27 mouse cellular contexts compared by ENCODE assay signal in genomic region chr1:92327141-92327540, GRCm38 (mm10).
"Had no signal": no experiment of that assay in that cellular context is flagged by ENCODE, and none has a peak within 500 bp of the region (broad histone marks: within the 10 kb centered on the region; RNA-seq: fewer than 3 reads in every experiment).

No protein-coding gene starts in this region.

- DNase-seq: cerebellum, adult 18-20 months; cerebellum, adult 2 months; cerebellum, adult 8-10 months; cerebellum, adult 9-10 months; cerebellum, adult 9-11 months; cerebellum, postnatal 10 days; cerebellum, postnatal 14 days; cerebellum, postnatal 25 days; cerebellum, postnatal 36 days; embryo, embryonic 11 days; forebrain, postnatal 0 days; gastrocnemius, adult 2 months; gastrocnemius, postnatal 10 days; gastrocnemius, postnatal 14 days; gastrocnemius, postnatal 25 days; heart, adult 18-20 months; heart, adult 2 months had no signal

- ATAC-seq: forebrain, embryonic 13.5 days; forebrain, embryonic 14.5 days; forebrain, embryonic 15.5 days; forebrain, embryonic 16.5 days; forebrain, postnatal 0 days had no signal

- H3K27ac ChIP-seq: embryonic facial prominence, embryonic 10.5 days; embryonic facial prominence, embryonic 12.5 days; embryonic facial prominence, embryonic 13.5 days; embryonic facial prominence, embryonic 15.5 days; forebrain, embryonic 12.5 days; forebrain, embryonic 13.5 days; forebrain, embryonic 15.5 days; gastrocnemius, adult 2 months; heart, adult 2 months had no signal

- H3K27me3 ChIP-seq: embryonic facial prominence, embryonic 12.5 days; embryonic facial prominence, embryonic 13.5 days; embryonic facial prominence, embryonic 15.5 days; forebrain, embryonic 12.5 days; forebrain, embryonic 13.5 days; forebrain, embryonic 15.5 days had no signal

- H3K4me3 ChIP-seq: embryonic facial prominence, embryonic 10.5 days; embryonic facial prominence, embryonic 12.5 days; embryonic facial prominence, embryonic 13.5 days; embryonic facial prominence, embryonic 15.5 days; erythroblast, embryonic 14.5 days; forebrain, embryonic 12.5 days; forebrain, embryonic 13.5 days; forebrain, embryonic 15.5 days; gastrocnemius, adult 2 months; heart, adult 2 months had no signal

- H3K9me3 ChIP-seq: embryonic facial prominence, embryonic 10.5 days; embryonic facial prominence, embryonic 12.5 days; embryonic facial prominence, embryonic 13.5 days; embryonic facial prominence, embryonic 15.5 days; forebrain, embryonic 12.5 days; forebrain, embryonic 13.5 days; forebrain, embryonic 15.5 days had no signal

- H3K4me2 ChIP-seq: embryonic facial prominence, embryonic 12.5 days; embryonic facial prominence, embryonic 13.5 days; embryonic facial prominence, embryonic 15.5 days; forebrain, embryonic 12.5 days; forebrain, embryonic 13.5 days; forebrain, embryonic 15.5 days had no signal

- H3K36me3 ChIP-seq: embryonic facial prominence, embryonic 10.5 days; embryonic facial prominence, embryonic 12.5 days; embryonic facial prominence, embryonic 13.5 days; embryonic facial prominence, embryonic 15.5 days; forebrain, embryonic 12.5 days; forebrain, embryonic 15.5 days had no signal

- H3K9ac ChIP-seq: embryonic facial prominence, embryonic 12.5 days; embryonic facial prominence, embryonic 13.5 days; embryonic facial prominence, embryonic 15.5 days; forebrain, embryonic 12.5 days; forebrain, embryonic 13.5 days; forebrain, embryonic 15.5 days; forebrain, postnatal 0 days had no signal
